Mouse (Mus musculus) left cerebral cortex, postnatal 14 days (tissue): ENCODE measurements at regions not wholly inside any gene's neighbourhood (a gene's known extent, or its start where the extent isn't known, plus 50 kb on each side); places are given as distances from the start of the nearest gene placed in this dataset.

ENCODE experiments used
- DNase-seq, 2 experiments: peaks; one replicate each; pipeline ENCODE4 v3.0.0; 2021 to 2022; ENCODE audit warnings: low spot score in 2 of 2, mixed read lengths in 1 of 2
- intact Hi-C: fragments of 180-260 bp; cut with DNase I; formaldehyde crosslinking; loops from one replicate; pipeline ENCODE4 v1.15.1; 2025

DNA sequence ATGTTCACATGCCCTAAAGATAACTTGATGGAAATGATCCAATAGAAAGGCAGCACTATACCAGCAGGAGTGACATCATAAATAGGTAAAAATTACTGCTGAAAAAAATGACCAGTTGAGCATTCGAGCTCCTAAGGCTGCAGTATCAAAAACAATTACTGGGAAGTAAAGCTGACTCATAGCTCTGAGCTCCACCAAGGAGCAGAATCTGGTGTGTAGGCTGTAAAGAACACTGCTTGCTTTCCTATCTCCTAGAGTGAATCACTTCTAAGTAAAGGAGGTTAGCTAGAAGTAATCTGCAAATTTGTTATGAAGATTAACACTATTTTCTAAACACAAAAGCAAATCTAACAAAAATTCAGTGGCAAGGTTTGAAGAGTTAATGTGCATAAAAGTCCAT lies 224.9 kb upstream of the 4933436I01Rik start:
- intact Hi-C loops, result no loop called here
- DNase-seq, result peak in 1 of 2 experiments; percentile 1
